Mouse (Mus musculus): ENCODE results near the gene Antxr1. TPM values are rescaled to one million over a fixed set of nuclear protein-coding genes. Genes with fewer than 3 reads are reported as not detected.

Antxr1 gene
- polyA plus RNA-seq, 1 experiment from 2014 or later, result 4.8 TPM

GRCm38 (mm10) chr6:87262666-87263065 is 73.0 kb downstream of the Antxr1 start:
- Histone ChIP-seq H3K4me2 (replicated peaks) (no peak overlapping the region), H3K9ac (no peak overlapping the region), H3K4me3 (no peak overlapping the region), H3K27me3 (replicated peaks) (no peaks in the 10 kb centered on the region), H3K9me3 (no peaks in the 10 kb centered on the region), H3K4me1 (no peaks in the 10 kb centered on the region), H3K36me3 (no peaks in the 10 kb centered on the region), H3K27ac (no peak overlapping the region)
- ATAC-seq (ENCODE audit: low FRiP score, low read depth), result no peak
- 36% methylated on average over 2 of the region's 2 CpGs for WGBS

DNA sequence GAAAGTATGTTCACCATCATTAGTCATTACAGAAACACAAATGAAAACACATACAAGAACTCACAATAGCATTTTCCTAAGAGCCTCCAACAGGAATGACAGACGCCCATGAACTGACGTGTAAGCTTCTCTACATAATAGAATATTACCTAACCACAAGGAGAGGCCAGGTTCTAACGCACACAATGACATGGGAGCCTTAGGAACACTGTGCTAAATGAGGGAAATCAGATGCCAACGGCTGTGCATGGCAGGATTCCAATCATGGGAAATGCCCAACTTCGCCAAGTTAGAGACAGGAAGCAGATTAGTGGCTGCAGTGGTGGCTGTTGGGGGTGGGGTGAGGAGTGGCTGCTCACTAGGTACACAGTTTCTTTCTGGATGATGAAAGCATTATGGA is 76.6 kb downstream of the Antxr1 start:
- Histone ChIP-seq H3K36me3 (no peaks in the 10 kb centered on the region), H3K27me3 (replicated peaks) (no peaks in the 10 kb centered on the region), H3K4me3 (no peak overlapping the region), H3K27ac (no peak overlapping the region), H3K9me3 (no peaks in the 10 kb centered on the region), H3K4me2 (replicated peaks) (no peak overlapping the region), H3K4me1 (no peaks in the 10 kb centered on the region), H3K9ac (no peak overlapping the region)
- no peak for ATAC-seq (ENCODE audit: low FRiP score, low read depth)
- WGBS, result 83% methylated on average over 5 of the region's 5 CpGs

DNA sequence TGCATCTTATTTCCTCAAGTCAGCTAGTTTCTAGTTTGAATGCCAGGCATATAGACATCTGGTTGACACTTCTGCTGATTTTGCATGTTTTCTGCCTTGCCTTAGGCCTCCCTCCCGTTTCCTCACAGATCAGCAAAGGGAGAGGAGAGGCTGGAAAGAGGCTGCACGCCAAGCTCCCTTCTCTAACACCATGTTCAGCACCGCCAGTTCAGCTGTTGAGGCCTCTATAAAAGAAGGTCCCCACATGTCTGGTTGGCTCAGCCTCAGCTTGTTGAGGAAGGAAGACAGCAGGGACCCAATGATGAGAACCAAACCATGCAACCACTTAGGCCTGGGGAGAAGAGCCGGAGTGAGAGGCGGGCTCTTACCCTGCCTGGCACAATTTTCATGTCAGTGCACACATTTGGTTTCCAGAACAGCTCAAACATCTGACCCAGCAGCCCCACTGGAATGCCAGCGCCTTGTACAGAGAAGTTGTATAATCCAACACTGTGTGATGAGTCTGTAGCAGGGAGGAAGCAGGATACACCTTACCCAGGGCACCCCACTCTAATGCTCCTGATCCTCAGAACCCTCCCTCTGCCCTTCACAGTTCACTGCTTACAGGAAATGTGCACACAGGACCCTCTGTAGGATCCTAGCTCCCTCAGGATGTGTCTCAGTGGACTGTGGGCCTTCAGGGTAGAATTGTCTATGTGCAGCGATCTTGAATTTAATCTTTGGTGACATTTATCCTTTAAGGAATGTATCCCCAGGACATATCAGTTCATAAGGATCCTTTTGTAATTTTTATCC is 77.4 kb downstream of the Antxr1 start:
- Histone ChIP-seq H3K27ac (no peak overlapping the region), H3K9me3 (no peaks in the 10 kb centered on the region), H3K4me1 (no peaks in the 10 kb centered on the region), H3K9ac (no peak overlapping the region), H3K27me3 (replicated peaks) (no peaks in the 10 kb centered on the region), H3K4me2 (replicated peaks) (no peak overlapping the region), H3K4me3 (no peak overlapping the region), H3K36me3 (no peaks in the 10 kb centered on the region)
- 83% methylated on average over 7 of the region's 7 CpGs for WGBS
- no peak for ATAC-seq (ENCODE audit: low FRiP score, low read depth)

GRCm38 (mm10) chr6:87257471-87257870 is 78.2 kb downstream of the Antxr1 start:
- H3K27me3 ChIP-seq (replicated peaks), result no peaks in the 10 kb centered on the region
- H3K27ac ChIP-seq, result no peak overlapping the region
- no peaks in the 10 kb centered on the region for H3K9me3 ChIP-seq
- H3K36me3 ChIP-seq, result no peaks in the 10 kb centered on the region
- WGBS, result 96% methylated on average over 4 of the region's 4 CpGs
- H3K4me3 ChIP-seq, result no peak overlapping the region
- no peak overlapping the region for H3K4me2 ChIP-seq (replicated peaks)
- no peaks in the 10 kb centered on the region for H3K4me1 ChIP-seq
- H3K9ac ChIP-seq, result no peak overlapping the region
- no peak for ATAC-seq (ENCODE audit: low FRiP score, low read depth)

- H3K27ac ChIP-seq, result no peak overlapping the region
- H3K9ac ChIP-seq, result no peak overlapping the region
- WGBS, result 76% methylated on average over 12 of the region's 12 CpGs
- no peaks in the 10 kb centered on the region for H3K27me3 ChIP-seq (replicated peaks)
- H3K4me3 ChIP-seq, result no peak overlapping the region
- ATAC-seq (ENCODE audit: low FRiP score, low read depth), result no peak
- H3K4me2 ChIP-seq (replicated peaks), result no peak overlapping the region
- H3K4me1 ChIP-seq, result no peaks in the 10 kb centered on the region
- H3K36me3 ChIP-seq, result no peaks in the 10 kb centered on the region
- H3K9me3 ChIP-seq, result no peaks in the 10 kb centered on the region
Observed at GRCm38 (mm10) chr6:87255668-87256067, 80.0 kb downstream of the Antxr1 start.

GRCm38 (mm10) chr6:87254756-87255155 is 80.9 kb downstream of the Antxr1 start:
- Histone ChIP-seq H3K9me3 (no peaks in the 10 kb centered on the region), H3K4me3 (no peak overlapping the region), H3K4me1 (no peaks in the 10 kb centered on the region), H3K36me3 (no peaks in the 10 kb centered on the region), H3K27ac (no peak overlapping the region), H3K27me3 (replicated peaks) (no peaks in the 10 kb centered on the region), H3K4me2 (replicated peaks) (no peak overlapping the region), H3K9ac (no peak overlapping the region)
- ATAC-seq (ENCODE audit: low FRiP score, low read depth), result no peak
- WGBS, result 35% methylated on average over 7 of the region's 7 CpGs

- Histone ChIP-seq H3K4me3 (no peak overlapping the region), H3K9me3 (no peaks in the 10 kb centered on the region), H3K36me3 (no peaks in the 10 kb centered on the region; the same call in 1 of the 2 replicates), H3K9ac (no peak overlapping the region), H3K27ac (no peak overlapping the region), H3K4me1 (no peaks in the 10 kb centered on the region), H3K4me2 (replicated peaks) (no peak overlapping the region), H3K27me3 (replicated peaks) (no peaks in the 10 kb centered on the region)
- WGBS, result 38% methylated on average over 5 of the region's 5 CpGs
- ATAC-seq (ENCODE audit: low FRiP score, low read depth), result no peak
Observed at GRCm38 (mm10) chr6:87251716-87252115, 83.9 kb downstream of the Antxr1 start.

DNA sequence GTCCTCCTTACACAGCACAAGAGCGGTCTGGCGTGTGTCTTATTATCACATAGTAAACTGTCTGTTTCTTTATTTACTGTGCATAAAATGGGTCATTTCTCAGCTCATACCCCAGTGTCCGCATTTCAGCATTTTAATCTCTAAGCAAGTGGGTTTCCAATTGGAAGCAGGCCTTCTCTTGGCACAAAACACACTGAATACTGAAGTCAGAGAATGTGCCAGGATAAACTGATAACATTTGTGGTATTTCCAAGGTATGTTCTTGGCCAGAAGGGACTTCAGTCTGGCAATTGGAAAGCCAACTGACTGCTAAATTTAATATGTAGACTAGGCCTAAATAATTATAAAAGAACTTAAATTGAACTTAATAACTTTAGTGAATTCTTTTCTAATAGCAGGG is 84.9 kb downstream of the Antxr1 start:
- WGBS, result 89% methylated on average over 3 of the region's 3 CpGs
- no peak for ATAC-seq (ENCODE audit: low FRiP score, low read depth)
- no peak overlapping the region for H3K27ac ChIP-seq
- no peak overlapping the region for H3K4me2 ChIP-seq (replicated peaks)
- H3K9me3 ChIP-seq, result no peaks in the 10 kb centered on the region
- no peak overlapping the region for H3K9ac ChIP-seq
- no peaks in the 10 kb centered on the region; the same call in 1 of the 2 replicates for H3K36me3 ChIP-seq
- no peaks in the 10 kb centered on the region for H3K4me1 ChIP-seq
- no peaks in the 10 kb centered on the region for H3K27me3 ChIP-seq (replicated peaks)
- H3K4me3 ChIP-seq, result no peak overlapping the region

DNA sequence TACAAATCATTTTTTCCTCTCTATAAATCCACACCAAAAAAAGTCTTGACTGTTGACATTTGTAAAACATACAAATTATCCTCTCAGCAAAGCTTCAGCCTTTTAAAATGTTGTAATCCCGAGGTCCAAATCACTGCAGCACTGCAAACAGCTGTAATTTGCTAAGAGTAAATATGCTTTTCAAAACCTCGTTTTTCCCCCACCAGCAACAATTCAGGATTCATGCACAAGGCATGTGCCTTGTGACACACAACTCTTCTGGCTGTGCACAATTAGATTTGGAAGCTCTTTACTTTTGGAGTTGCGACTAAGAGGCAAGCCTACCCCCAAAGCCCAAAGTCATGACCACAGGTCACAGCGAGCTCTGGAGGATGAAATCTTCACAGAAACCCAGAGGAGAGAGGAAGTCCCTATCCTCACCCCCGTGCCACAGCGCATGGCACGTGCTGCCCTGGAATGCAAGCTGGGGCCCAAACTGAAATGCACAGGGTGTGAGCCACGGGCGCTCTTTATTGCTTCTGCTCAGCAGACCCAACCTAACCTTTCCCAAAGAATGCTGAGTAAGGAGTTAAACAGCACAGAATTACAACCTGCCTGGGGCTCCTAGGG is 87.3 kb downstream of the Antxr1 start:
- Histone ChIP-seq H3K4me1 (0 out of 2 replicates have a peak, but pooled peaks cover 3% of the 10 kb centered on the region), H3K9me3 (no peaks in the 10 kb centered on the region), H3K4me3 (no peak overlapping the region), H3K4me2 (replicated peaks) (no peak overlapping the region), H3K27me3 (replicated peaks) (no peaks in the 10 kb centered on the region), H3K27ac (no peak overlapping the region), H3K36me3 (no peaks in the 10 kb centered on the region; the same call in 1 of the 2 replicates), H3K9ac (no peak overlapping the region)
- ATAC-seq (ENCODE audit: low FRiP score, low read depth), result no peak
- WGBS, result 81% methylated on average over 9 of the region's 9 CpGs

GRCm38 (mm10) chr6:87244117-87245100 is 91.2 kb downstream of the Antxr1 start:
- WGBS, result 48% methylated on average over 9 of the region's 9 CpGs
- H3K4me1 ChIP-seq, result 0 out of 2 replicates have a peak, but pooled peaks cover 3% of the 10 kb centered on the region
- H3K9ac ChIP-seq, result no peak overlapping the region
- H3K27me3 ChIP-seq (replicated peaks), result no peaks in the 10 kb centered on the region
- H3K4me2 ChIP-seq (replicated peaks), result no peak overlapping the region
- H3K9me3 ChIP-seq, result no peaks in the 10 kb centered on the region
- no peak overlapping the region for H3K4me3 ChIP-seq
- H3K36me3 ChIP-seq, result peaks cover 4% of the 10 kb centered on the region; the same call in 1 of the 2 replicates
- ATAC-seq (ENCODE audit: low FRiP score, low read depth), result no peak
- H3K27ac ChIP-seq, result no peak overlapping the region

DNA sequence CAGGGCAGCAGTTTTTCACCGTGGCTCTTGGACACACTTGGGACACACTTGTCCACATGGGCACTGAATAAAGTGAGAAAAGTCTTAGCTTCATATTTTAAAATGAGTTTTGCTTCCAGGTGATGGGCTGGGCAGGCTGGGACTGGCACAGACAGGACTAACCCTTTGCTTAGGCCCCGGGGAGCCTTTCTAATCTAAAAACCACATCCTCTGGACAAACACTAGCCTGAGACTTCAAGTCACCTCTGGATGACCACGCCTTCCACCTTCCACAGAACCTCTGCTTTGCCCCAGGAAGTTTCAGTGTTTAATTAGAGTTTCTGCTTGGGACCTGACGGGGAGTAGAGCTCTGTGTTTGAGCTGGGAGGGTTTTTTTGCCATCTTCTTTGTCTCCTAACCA is 98.4 kb downstream of the Antxr1 start:
- ATAC-seq (ENCODE audit: low FRiP score, low read depth), result no peak
- 78% methylated on average over 4 of the region's 4 CpGs for WGBS

GRCm38 (mm10) chr6:87236061-87236460 is 99.6 kb downstream of the Antxr1 start:
- no peak overlapping the region for H3K4me2 ChIP-seq (replicated peaks)
- H3K9me3 ChIP-seq, result no peaks in the 10 kb centered on the region
- no peak overlapping the region for H3K4me3 ChIP-seq
- no peaks in the 10 kb centered on the region for H3K4me1 ChIP-seq
- H3K27me3 ChIP-seq (replicated peaks), result no peaks in the 10 kb centered on the region
- no peak overlapping the region for H3K9ac ChIP-seq
- WGBS, result 39% methylated on average over 8 of the region's 8 CpGs
- peaks cover 5% of the 10 kb centered on the region; the same call in 1 of the 2 replicates for H3K36me3 ChIP-seq
- H3K27ac ChIP-seq, result no peak overlapping the region
- ATAC-seq (ENCODE audit: low FRiP score, low read depth), result no peak

More for the DNA sequence above, 98.4 kb downstream of the Antxr1 start:
- Histone ChIP-seq H3K36me3 (peaks cover 5% of the 10 kb centered on the region; the same call in 1 of the 2 replicates), H3K9me3 (no peaks in the 10 kb centered on the region), H3K27ac (no peak overlapping the region), H3K27me3 (replicated peaks) (no peaks in the 10 kb centered on the region), H3K4me2 (replicated peaks) (no peak overlapping the region), H3K4me3 (no peak overlapping the region), H3K9ac (no peak overlapping the region), H3K4me1 (no peaks in the 10 kb centered on the region)
